Mouse (Mus musculus) olfactory bulb, adult 2 months (tissue): ENCODE results near the gene Gm5065.

Experiments
- CTCF ChIP-seq: fragments of 200-500 bp; IDR thresholded peaks from 2 replicates; pipeline ENCODE4 v1.5.1; 2012; ENCODE audit warnings: low read depth, mild to moderate bottlenecking, low read length, moderate library complexity; ENCODE audit not compliant: insufficient read depth
- POLR2A ChIP-seq: fragments of 200-500 bp; IDR thresholded peaks from 2 replicates; pipeline ENCODE4 v1.6.1; 2012; ENCODE audit warnings: mild to moderate bottlenecking, low read depth, low read length, moderate library complexity; ENCODE audit not compliant: insufficient read depth

GRCm38 (mm10) chr7:5350237-5350636 is at the start of gene Gm5065:
- TF ChIP-seq CTCF (no peak), POLR2A (no peak)
